Mouse (Mus musculus) hindbrain, postnatal 0 days (tissue): Measurements from ENCODE around the gene Dlg3. TPM values are rescaled to one million over a fixed set of nuclear protein-coding genes. Genes with fewer than 3 reads are reported as not detected.
A peak's percentile ranks its signal among the peaks of the same experiment; 100 is the strongest.

Experiments used
- ATAC-seq: fragments of 200-750 bp; cut with Nextera tagmentation; 2 replicates; pipeline ENCODE4 v1.8.0; 2017; ENCODE audit warnings: mild to moderate bottlenecking, moderate TSS enrichment, moderate library complexity
- DNase-seq: peaks from one replicate; pipeline ENCODE4 v3.0.0-alpha.2; 2015; ENCODE audit warnings: low spot score
- H3K27ac ChIP-seq: fragments of 300-500 bp; sonication (generic); 2 replicates; pipeline ENCODE4 v1.5.1; 2014; ENCODE audit warnings: mild to moderate bottlenecking
- H3K27me3 ChIP-seq: fragments of 300-500 bp; sonication (generic); 2 replicates; pipeline ENCODE4 v1.6.1; 2014; ENCODE audit warnings: low read length, mixed read lengths; ENCODE audit not compliant: insufficient read depth
- H3K36me3 ChIP-seq: fragments of 300-500 bp; sonication (generic); 2 replicates; pipeline ENCODE4 v1.6.1; 2014; ENCODE audit warnings: low read length, mixed read lengths; ENCODE audit not compliant: insufficient read depth
- H3K4me1 ChIP-seq: fragments of 300-500 bp; sonication (generic); 2 replicates; pipeline ENCODE4 v1.6.1; 2014; ENCODE audit warnings: antibody characterized with exemption, low read length, mixed read lengths; ENCODE audit not compliant: insufficient read depth
- H3K4me2 ChIP-seq: fragments of 300-500 bp; sonication (generic); 2 replicates; pipeline ENCODE4 v1.6.1; 2014; ENCODE audit warnings: low read depth, mild to moderate bottlenecking, low read length, moderate library complexity, mixed read lengths
- H3K4me3 ChIP-seq: fragments of 300-500 bp; sonication (generic); 2 replicates; pipeline ENCODE4 v1.5.1; 2014; ENCODE audit warnings: low read length
- H3K9ac ChIP-seq: fragments of 300-500 bp; sonication (generic); replicated peaks from 2 replicates; pipeline ENCODE4 v1.6.1; 2014; ENCODE audit warnings: mild to moderate bottlenecking, low read length, moderate library complexity, mixed read lengths
- H3K9me3 ChIP-seq: fragments of 300-500 bp; sonication (generic); 2 replicates; pipeline ENCODE4 v1.6.1; 2016; ENCODE audit warnings: low read length, mixed read lengths
- CTCF ChIP-seq: IDR thresholded peaks from 2 replicates; pipeline ENCODE4 v1.5.1; 2016; ENCODE audit warnings: antibody characterized with exemption, control low read depth, low read depth
- WGBS: fragments of 180-500 bp; shearing (Covaris S2); extraction: QIAGEN DNeasy Blood & Tissue Kit; methylation state at CpG from one replicate; pipeline ENCODE4 v1.1.7; 2014; 5-methylcytosine and 5-hydroxymethylcytosine counted together
- polyA plus RNA-seq: library from polyadenylated mRNA; unstranded; fragments of >200 nt; fragmentation: Nextera tagmentation; extraction: Ambion mirVana; gene quantifications from 2 replicates; pipeline ENCODE4 v1.2.1, GENCODE M21; 2015
- total RNA-seq: library from RNA; depleted of rRNA; stranded (reverse); fragments of >200 nt; gene quantifications from 2 replicates; pipeline ENCODE4 v1.2.3, GENCODE M21; 2014

The Dlg3 gene
- total and polyA plus RNA-seq, 2 experiments from 2014 or later: 2.9 to 39.9 TPM

- H3K9ac ChIP-seq: no peak overlapping the region
- no peaks in the 10 kb centered on the region for H3K4me1 ChIP-seq
- no peaks in the 10 kb centered on the region for H3K9me3 ChIP-seq
- no peak for TF ChIP-seq CTCF
- H3K4me3 ChIP-seq: no peak overlapping the region
- WGBS: 84% methylated on average over 3 of the region's 3 CpGs
- H3K4me2 ChIP-seq: no peak overlapping the region
- no peak overlapping the region for H3K27ac ChIP-seq
- DNase-seq (no peak), ATAC-seq (no peak)
- H3K36me3 ChIP-seq: no peaks in the 10 kb centered on the region
- H3K27me3 ChIP-seq: no peaks in the 10 kb centered on the region
Observed at GRCm38 (mm10) chrX:100775405-100775804, 7.9 kb downstream of the Dlg3 start.

GRCm38 (mm10) chrX:100776494-100776893 lies 9.0 kb downstream of the Dlg3 start:
- no peaks in the 10 kb centered on the region for H3K27me3 ChIP-seq
- peak; percentile 67 for ATAC-seq
- peak overlapping the region; percentile 58; the same call in 1 of the 2 replicates for H3K27ac ChIP-seq
- peak overlapping the region; percentile 35 for H3K4me3 ChIP-seq
- H3K9me3 ChIP-seq: no peaks in the 10 kb centered on the region
- H3K4me2 ChIP-seq: peak overlapping the region; percentile 51
- no peaks in the 10 kb centered on the region for H3K4me1 ChIP-seq
- 24% methylated on average over 9 of the region's 9 CpGs for WGBS
- H3K36me3 ChIP-seq: no peaks in the 10 kb centered on the region
- DNase-seq: peak; percentile 76
- no peak overlapping the region; the same call in 1 of the 2 replicates for H3K9ac ChIP-seq
- peak; percentile 76 for TF ChIP-seq CTCF

- Histone ChIP-seq H3K4me1 (no peaks in the 10 kb centered on the region), H3K27me3 (no peaks in the 10 kb centered on the region), H3K27ac (peak overlapping the region; percentile 58; the same call in 1 of the 2 replicates), H3K36me3 (no peaks in the 10 kb centered on the region), H3K9me3 (no peaks in the 10 kb centered on the region), H3K4me2 (peak overlapping the region; percentile 51), H3K9ac (peak overlapping the region; percentile 46), H3K4me3 (peak overlapping the region; percentile 35)
- DNase-seq: peak; percentile 67
- 30% methylated on average over 42 of the region's 49 CpGs for WGBS
- peak; percentile 78 for ATAC-seq
- no peak for TF ChIP-seq CTCF
Observed at GRCm38 (mm10) chrX:100776985-100777654, 9.6 kb downstream of the Dlg3 start.

- H3K4me3 ChIP-seq: peak overlapping the region; percentile 35
- ATAC-seq (no peak), DNase-seq (no peak)
- H3K27me3 ChIP-seq: no peaks in the 10 kb centered on the region
- H3K4me2 ChIP-seq: peak overlapping the region; percentile 51
- WGBS: 37% methylated on average over 10 of the region's 10 CpGs
- no peak for TF ChIP-seq CTCF
- no peaks in the 10 kb centered on the region for H3K9me3 ChIP-seq
- H3K36me3 ChIP-seq: no peaks in the 10 kb centered on the region
- no peaks in the 10 kb centered on the region for H3K4me1 ChIP-seq
- H3K9ac ChIP-seq: peak overlapping the region; percentile 46
- peak overlapping the region; percentile 58; the same call in 1 of the 2 replicates for H3K27ac ChIP-seq
Observed at GRCm38 (mm10) chrX:100777655-100778234, 10.2 kb downstream of the Dlg3 start.

GRCm38 (mm10) chrX:100778397-100778796 lies 10.9 kb downstream of the Dlg3 start:
- Histone ChIP-seq H3K27me3 (no peaks in the 10 kb centered on the region), H3K4me1 (no peaks in the 10 kb centered on the region), H3K27ac (no peak overlapping the region), H3K9me3 (no peaks in the 10 kb centered on the region), H3K4me2 (peak overlapping the region; percentile 51), H3K9ac (no peak overlapping the region), H3K36me3 (no peaks in the 10 kb centered on the region), H3K4me3 (0 out of 2 replicates have a peak overlapping the region, but pooled peaks have one; percentile 35)
- TF ChIP-seq CTCF: no peak
- ATAC-seq (no peak), DNase-seq (no peak)
- 37% methylated on average over 5 of the region's 5 CpGs for WGBS

- Histone ChIP-seq H3K27me3 (no peaks in the 10 kb centered on the region), H3K4me3 (no peak overlapping the region), H3K9me3 (no peaks in the 10 kb centered on the region), H3K36me3 (no peaks in the 10 kb centered on the region), H3K9ac (no peak overlapping the region), H3K4me1 (no peaks in the 10 kb centered on the region), H3K4me2 (no peak overlapping the region), H3K27ac (no peak overlapping the region)
- no peak for TF ChIP-seq CTCF
- ATAC-seq (no peak), DNase-seq (no peak)
- WGBS: 79% methylated on average over 4 of the region's 4 CpGs
Observed at GRCm38 (mm10) chrX:100789322-100789721, 21.8 kb downstream of the Dlg3 start.
